ENCODE assay signal across 37 mouse cellular contexts in the genomic region with DNA sequence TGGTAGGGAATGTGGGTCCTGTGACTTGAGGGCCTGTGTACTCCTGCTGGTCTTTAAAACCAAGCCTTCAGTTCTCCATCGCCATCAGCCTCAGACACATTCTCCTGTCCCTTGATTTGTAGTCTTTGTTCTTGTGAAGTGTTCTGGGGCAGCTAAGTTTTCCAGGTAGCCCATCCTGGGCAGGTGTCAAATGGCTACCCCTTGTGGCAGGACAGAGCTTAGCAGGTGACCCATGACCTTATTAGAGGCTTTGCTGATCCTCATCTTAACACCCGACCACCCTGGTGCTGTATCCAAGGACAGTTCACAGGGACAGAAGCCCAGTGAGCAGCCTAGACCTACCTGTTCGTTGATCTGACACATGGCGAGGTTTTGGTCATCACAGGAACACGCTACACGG. TPM values are rescaled to one million over a fixed set of nuclear protein-coding genes. Genes with fewer than 3 reads are reported as not detected.
DNase-seq lines count a peak whose midpoint lies in the region; ATAC-seq and TF ChIP-seq lines count a peak whose summit lies in the region.
"Had no signal": no experiment of that assay in that cellular context is flagged by ENCODE, and none has a peak within 500 bp of the region (broad histone marks: within the 10 kb centered on the region; RNA-seq: fewer than 3 reads in every experiment).

No protein-coding gene starts in this region.

- WGBS in heart, adult 2 months, result 81% methylated on average over 6 of the region's 6 CpGs
- WGBS in kidney, postnatal 0 days, result 77% methylated on average over 6 of the region's 6 CpGs
- 85% methylated on average over 6 of the region's 6 CpGs for WGBS in kidney, embryonic 16.5 days
- WGBS in lung, embryonic 14.5 days, result 77% methylated on average over 6 of the region's 6 CpGs

- no peak overlapping the region for H3K27ac ChIP-seq in heart, adult 2 months
- no peak overlapping the region for H3K27ac ChIP-seq in kidney, postnatal 0 days
- no peak overlapping the region for H3K27ac ChIP-seq in kidney, embryonic 16.5 days (ENCODE audit: low read length)
- H3K27ac ChIP-seq in lung, embryonic 14.5 days (ENCODE audit: low read depth), result no peak overlapping the region; the same call in 1 of the 2 replicates
- H3K27ac ChIP-seq in ES-Bruce4 (ENCODE audit: insufficient read depth, low read length), result no peak overlapping the region
- H3K27ac ChIP-seq: embryonic facial prominence, embryonic 15.5 days; forebrain, embryonic 12.5 days; heart, embryonic 13.5 days; kidney, embryonic 15.5 days; limb, embryonic 13.5 days; macrophage; neural tube, embryonic 12.5 days had no signal

- H3K9me3 ChIP-seq in kidney, postnatal 0 days (replicated peaks; ENCODE audit: low read length), result no peaks in the 10 kb centered on the region
- H3K9me3 ChIP-seq in kidney, embryonic 16.5 days (ENCODE audit: low read length), result no peaks in the 10 kb centered on the region
- no peaks in the 10 kb centered on the region for H3K9me3 ChIP-seq in lung, embryonic 14.5 days (ENCODE audit: low read depth, low read length)
- H3K9me3 ChIP-seq in ES-Bruce4 (replicated peaks; ENCODE audit: control insufficient read depth, insufficient read depth, low read length, poor library complexity, severe bottlenecking), result no peaks in the 10 kb centered on the region
- H3K9me3 ChIP-seq: embryonic facial prominence, embryonic 15.5 days; forebrain, embryonic 12.5 days; heart, embryonic 13.5 days; kidney, embryonic 15.5 days; limb, embryonic 13.5 days; lung, embryonic 15.5 days; neural tube, embryonic 12.5 days had no signal

- H3K4me2 ChIP-seq in kidney, postnatal 0 days (ENCODE audit: low read length), result no peak overlapping the region
- H3K4me2 ChIP-seq in kidney, embryonic 16.5 days (replicated peaks; ENCODE audit: low read depth, low read length), result no peak overlapping the region
- no peak overlapping the region for H3K4me2 ChIP-seq in lung, embryonic 14.5 days
- H3K4me2 ChIP-seq: embryonic facial prominence, embryonic 15.5 days; forebrain, embryonic 12.5 days; heart, embryonic 13.5 days; kidney, embryonic 15.5 days; limb, embryonic 13.5 days; liver, embryonic 11.5 days; lung, embryonic 15.5 days; neural tube, embryonic 12.5 days had no signal

- no peak for TF ChIP-seq EP300 in heart, adult 2 months (IDR thresholded peaks at IDR 0.05; ENCODE audit: insufficient read depth, low read depth, low read length)
- TF ChIP-seq EP300 in ES-Bruce4 (IDR thresholded peaks at IDR 0.05; ENCODE audit: insufficient read depth, low read depth, low read length), result no peak

- no peak for DNase-seq in heart, adult 2 months
- no peak for DNase-seq in heart, adult 9 months (ENCODE audit: low spot score in 2 of 2)
- DNase-seq in kidney, postnatal 0 days (ENCODE audit: low spot score), result no peak
- DNase-seq in lung, embryonic 14.5 days, result no peak
- no peak for DNase-seq in lung, adult 18-20 months
- DNase-seq in right cerebral cortex, postnatal 14 days, result no peak
- DNase-seq: adrenal gland, postnatal 25 days; cerebellum, adult 11-12 months; cerebellum, adult 9-11 months; forebrain, postnatal 0 days; gastrocnemius, postnatal 10 days; heart, postnatal 10 days; kidney, adult 18-20 months; kidney, postnatal 4 days; right cerebral cortex, adult 18-20 months; right cerebral cortex, postnatal 4 days; thymus, postnatal 4 days had no signal

- no peak overlapping the region for H3K4me3 ChIP-seq in heart, adult 2 months
- H3K4me3 ChIP-seq in kidney, postnatal 0 days (replicated peaks; ENCODE audit: low read depth, low read length), result no peak overlapping the region
- no peak overlapping the region for H3K4me3 ChIP-seq in kidney, embryonic 16.5 days (ENCODE audit: low read length)
- H3K4me3 ChIP-seq in lung, embryonic 14.5 days (ENCODE audit: low read depth, low read length), result no peak overlapping the region
- no peak overlapping the region for H3K4me3 ChIP-seq in ES-Bruce4 (ENCODE audit: low read depth, low read length)
- H3K4me3 ChIP-seq: embryonic facial prominence, embryonic 15.5 days; forebrain, embryonic 12.5 days; heart, embryonic 13.5 days; kidney, embryonic 15.5 days; limb, embryonic 13.5 days; lung, embryonic 15.5 days; myocyte; neural tube, embryonic 12.5 days had no signal

- no peaks in the 10 kb centered on the region for H3K27me3 ChIP-seq in heart, adult 2 months (ENCODE audit: control insufficient read depth, insufficient read depth, low read length)
- no peaks in the 10 kb centered on the region for H3K27me3 ChIP-seq in kidney, postnatal 0 days (ENCODE audit: insufficient read depth, low read length)
- peaks cover 22% of the 10 kb centered on the region for H3K27me3 ChIP-seq in kidney, embryonic 16.5 days (ENCODE audit: insufficient read depth, low read length)
- H3K27me3 ChIP-seq in lung, embryonic 14.5 days (ENCODE audit: insufficient read depth, low read length), result no peaks in the 10 kb centered on the region
- H3K27me3 ChIP-seq in ES-Bruce4 (ENCODE audit: control insufficient read depth, insufficient read depth, low read length, poor library complexity, severe bottlenecking), result no peaks in the 10 kb centered on the region
- H3K27me3 ChIP-seq: limb, embryonic 13.5 days; lung, embryonic 15.5 days had no signal

- TF ChIP-seq POLR2A in heart, adult 2 months (IDR thresholded peaks at IDR 0.05; ENCODE audit: insufficient read depth, low read depth, low read length), result no peak
- no peak for TF ChIP-seq POLR2A in ES-Bruce4 (IDR thresholded peaks at IDR 0.05; ENCODE audit: insufficient read depth, low read length)

- H3K4me1 ChIP-seq in heart, adult 2 months (ENCODE audit: control insufficient read depth, insufficient read depth, low read length), result no peaks in the 10 kb centered on the region; the same call in 1 of the 2 replicates
- no peaks in the 10 kb centered on the region for H3K4me1 ChIP-seq in kidney, postnatal 0 days (replicated peaks; ENCODE audit: insufficient read depth, low read length)
- H3K4me1 ChIP-seq in kidney, embryonic 16.5 days (ENCODE audit: insufficient read depth, low read length), result no peaks in the 10 kb centered on the region; the same call in 1 of the 2 replicates
- H3K4me1 ChIP-seq in lung, embryonic 14.5 days (ENCODE audit: insufficient read depth), result peaks cover 3% of the 10 kb centered on the region; the same call in 1 of the 2 replicates
- H3K4me1 ChIP-seq in ES-Bruce4 (ENCODE audit: control insufficient read depth, insufficient read depth, low read length), result peaks cover 4% of the 10 kb centered on the region

- H3K79me2 ChIP-seq in heart, adult 2 months (replicated peaks; ENCODE audit: control insufficient read depth, insufficient read depth, low read length), result no peaks in the 10 kb centered on the region

- H3K36me3 ChIP-seq in heart, adult 2 months (ENCODE audit: control insufficient read depth, insufficient read depth, low read length), result no peaks in the 10 kb centered on the region
- no peaks in the 10 kb centered on the region for H3K36me3 ChIP-seq in kidney, postnatal 0 days (ENCODE audit: insufficient read depth, low read length)
- H3K36me3 ChIP-seq in kidney, embryonic 16.5 days (ENCODE audit: insufficient read depth, low read length), result no peaks in the 10 kb centered on the region
- no peaks in the 10 kb centered on the region for H3K36me3 ChIP-seq in lung, embryonic 14.5 days (ENCODE audit: insufficient read depth)
- no peaks in the 10 kb centered on the region for H3K36me3 ChIP-seq in ES-Bruce4 (ENCODE audit: control insufficient read depth, insufficient read depth, low read length, poor library complexity, severe bottlenecking)
- H3K36me3 ChIP-seq: embryonic facial prominence, embryonic 15.5 days; kidney, embryonic 15.5 days; lung, embryonic 15.5 days; neural tube, embryonic 12.5 days had no signal

- TF ChIP-seq CTCF in heart, adult 2 months (IDR thresholded peaks at IDR 0.05), result peak; percentile 44
- peak; percentile 24; the same call in 1 of the 2 replicates for TF ChIP-seq CTCF in kidney, postnatal 0 days (IDR thresholded peaks at IDR 0.05; ENCODE audit: low read depth)
- TF ChIP-seq CTCF in lung, embryonic 14.5 days (IDR thresholded peaks at IDR 0.05; ENCODE audit: low read depth), result peak; percentile 36
- TF ChIP-seq CTCF in ES-Bruce4 (IDR thresholded peaks at IDR 0.05; ENCODE audit: low read depth, low read length), result peak; percentile 17

- intact Hi-C loops in heart, adult 2 months (cut with DNase I), result no loop called here

- no peak overlapping the region for H3K9ac ChIP-seq in heart, adult 2 months (ENCODE audit: low read depth, low read length)
- H3K9ac ChIP-seq in kidney, postnatal 0 days (ENCODE audit: low read depth, low read length), result no peak overlapping the region
- H3K9ac ChIP-seq in kidney, embryonic 16.5 days (replicated peaks; ENCODE audit: low read length), result no peak overlapping the region
- no peak overlapping the region for H3K9ac ChIP-seq in lung, embryonic 14.5 days
- no peak overlapping the region for H3K9ac ChIP-seq in ES-Bruce4 (ENCODE audit: low read depth, poor library complexity, severe bottlenecking)
- H3K9ac ChIP-seq: embryonic facial prominence, embryonic 15.5 days; forebrain, embryonic 12.5 days; forebrain, postnatal 0 days; heart, embryonic 13.5 days; kidney, embryonic 15.5 days; limb, embryonic 13.5 days; lung, embryonic 15.5 days; neural tube, embryonic 12.5 days had no signal

- no peak for ATAC-seq in kidney, postnatal 0 days (replicated peaks; ENCODE audit: low FRiP score, low read depth)
- no peak for ATAC-seq in kidney, embryonic 16.5 days (ENCODE audit: low FRiP score, low TSS enrichment)
- ATAC-seq in lung, embryonic 14.5 days (ENCODE audit: insufficient read depth), result no peak
- ATAC-seq: forebrain, postnatal 0 days; midbrain, embryonic 16.5 days had no signal

RNA-seq across cellular contexts. Expression of gene B230104I21Rik, which starts 30.9 kb away (rescaled TPM):
- not detected for total RNA-seq in heart, adult 2 months (2021)
- polyA plus RNA-seq in heart, adult 2 months (2012; rRNA removed), result not detected in 2 replicates
- not detected in 2 replicates for polyA plus RNA-seq in kidney, postnatal 0 days (2015; fragmentation: Nextera tagmentation; extraction: Ambion mirVana)
- 0.37 TPM in 1 of 2 replicates, not detected in the other for polyA plus RNA-seq in kidney, embryonic 16.5 days (2015; fragmentation: Nextera tagmentation; extraction: Ambion mirVana)
- polyA plus RNA-seq in lung, embryonic 14.5 days (2014; fragmentation: Nextera tagmentation; extraction: Ambion mirVana), result not detected in 2 replicates
- polyA plus RNA-seq in ES-Bruce4 (2011; ENCODE audit: insufficient read depth, insufficient read length, low read depth, missing spikeins), result not detected in 2 replicates
- total RNA-seq: adrenal gland, adult 18-20 months; adrenal gland, postnatal 25 days; gastrocnemius, postnatal 10 days; granulocyte monocyte progenitor cell, adult 5-6 weeks; heart, postnatal 10 days; left cerebral cortex, postnatal 25 days; megakaryocyte-erythroid progenitor cell, adult 5-6 weeks had no signal
- polyA plus RNA-seq: embryonic facial prominence, embryonic 15.5 days; forebrain, postnatal 0 days; heart, embryonic 13.5 days; hindbrain, embryonic 11.5 days; kidney, embryonic 15.5 days; limb, embryonic 13.5 days; liver, embryonic 11.5 days; lung, embryonic 15.5 days; macrophage; midbrain, embryonic 16.5 days; myocyte; neural tube, embryonic 12.5 days; spleen, adult 2 months; thymus, postnatal 0 days had no signal
